Mouse (Mus musculus): Measurements from ENCODE around the gene Dnajc1. TPM values are rescaled to one million over a fixed set of nuclear protein-coding genes. Genes with fewer than 3 reads are reported as not detected.
A peak's percentile ranks its signal among the peaks of the same experiment; 100 is the strongest.

The Dnajc1 gene
- polyA plus RNA-seq, 1 experiment from 2014 or later: 15.5 TPM

- Histone ChIP-seq H3K36me3 (replicated peaks; ENCODE audit: insufficient read depth, low read length) (no peaks in the 10 kb centered on the region), H3K4me3 (ENCODE audit: low read depth, low read length) (peak overlapping the region; percentile 89), H3K4me1 (ENCODE audit: insufficient read depth) (peaks cover 6% of the 10 kb centered on the region; the same call in 1 of the 2 replicates), H3K9ac (replicated peaks) (peak overlapping the region; percentile 85), H3K9me3 (ENCODE audit: low read length) (no peaks in the 10 kb centered on the region), H3K4me2 (ENCODE audit: low read depth, low read length) (peak overlapping the region; percentile 92), H3K27ac (ENCODE audit: low read depth) (peak overlapping the region; percentile 96), H3K27me3 (ENCODE audit: insufficient read depth, low read length) (no peaks in the 10 kb centered on the region)
- under 1% methylated on average over 11 of the region's 11 CpGs for WGBS (ENCODE audit: insufficient replicate concordance)
- ATAC-seq (no peak), DNase-seq (no peak)
- TF ChIP-seq CTCF (IDR thresholded peaks at IDR 0.05; ENCODE audit: low read depth): no peak
- TF ChIP-seq EP300 (IDR thresholded peaks at IDR 0.05; ENCODE audit: low read depth): no peak
Observed at GRCm38 (mm10) chr2:18391861-18392260, 769 bp downstream of the Dnajc1 start.

- no peaks in the 10 kb centered on the region for H3K36me3 ChIP-seq (replicated peaks; ENCODE audit: insufficient read depth, low read length)
- ATAC-seq: no peak
- H3K27me3 ChIP-seq (ENCODE audit: insufficient read depth, low read length): no peaks in the 10 kb centered on the region
- H3K9ac ChIP-seq (replicated peaks): no peak overlapping the region
- no peak overlapping the region for H3K4me3 ChIP-seq (ENCODE audit: low read depth, low read length)
- 78% methylated on average over 1 of the region's 1 CpGs for WGBS (ENCODE audit: insufficient replicate concordance)
- H3K9me3 ChIP-seq (ENCODE audit: low read length): no peaks in the 10 kb centered on the region
- TF ChIP-seq CTCF (IDR thresholded peaks at IDR 0.05; ENCODE audit: low read depth): no peak
- no peak for TF ChIP-seq EP300 (IDR thresholded peaks at IDR 0.05; ENCODE audit: low read depth)
- no peak overlapping the region for H3K4me2 ChIP-seq (ENCODE audit: low read depth, low read length)
- H3K27ac ChIP-seq (ENCODE audit: low read depth): no peak overlapping the region
- peaks cover 6% of the 10 kb centered on the region; the same call in 1 of the 2 replicates for H3K4me1 ChIP-seq (ENCODE audit: insufficient read depth)
- DNase-seq: no peak
Observed at GRCm38 (mm10) chr2:18389631-18390030, 3.0 kb downstream of the Dnajc1 start.

- ATAC-seq (no peak), DNase-seq (no peak)
Observed at GRCm38 (mm10) chr2:18381662-18382061, 11.0 kb downstream of the Dnajc1 start.

GRCm38 (mm10) chr2:18372400-18373182 is 20.0 kb downstream of the Dnajc1 start:
- no peak overlapping the region for H3K4me3 ChIP-seq (ENCODE audit: low read depth, low read length)
- H3K9me3 ChIP-seq (ENCODE audit: low read length): no peaks in the 10 kb centered on the region
- WGBS (ENCODE audit: insufficient replicate concordance): 36% methylated on average over 11 of the region's 11 CpGs
- no peak overlapping the region for H3K4me2 ChIP-seq (ENCODE audit: low read depth, low read length)
- H3K27me3 ChIP-seq (ENCODE audit: insufficient read depth, low read length): no peaks in the 10 kb centered on the region
- no peak overlapping the region for H3K9ac ChIP-seq (replicated peaks)
- peaks cover 12% of the 10 kb centered on the region for H3K4me1 ChIP-seq (ENCODE audit: insufficient read depth)
- H3K27ac ChIP-seq (ENCODE audit: low read depth): no peak overlapping the region
- DNase-seq (no peak), ATAC-seq (no peak)
- no peak for TF ChIP-seq EP300 (IDR thresholded peaks at IDR 0.05; ENCODE audit: low read depth)
- no peak for TF ChIP-seq CTCF (IDR thresholded peaks at IDR 0.05; ENCODE audit: low read depth)
- H3K36me3 ChIP-seq (replicated peaks; ENCODE audit: insufficient read depth, low read length): no peaks in the 10 kb centered on the region

More at GRCm38 (mm10) chr2:18381662-18382061, 11.0 kb downstream of the Dnajc1 start:
- Histone ChIP-seq H3K27ac (ENCODE audit: low read depth) (no peak overlapping the region), H3K9ac (replicated peaks) (no peak overlapping the region), H3K9me3 (ENCODE audit: low read length) (no peaks in the 10 kb centered on the region), H3K27me3 (ENCODE audit: insufficient read depth, low read length) (no peaks in the 10 kb centered on the region), H3K4me1 (ENCODE audit: insufficient read depth) (no peaks in the 10 kb centered on the region), H3K4me2 (ENCODE audit: low read depth, low read length) (no peak overlapping the region), H3K4me3 (ENCODE audit: low read depth, low read length) (no peak overlapping the region), H3K36me3 (replicated peaks; ENCODE audit: insufficient read depth, low read length) (no peaks in the 10 kb centered on the region)
- TF ChIP-seq CTCF (IDR thresholded peaks at IDR 0.05; ENCODE audit: low read depth): no peak
- TF ChIP-seq EP300 (IDR thresholded peaks at IDR 0.05; ENCODE audit: low read depth): no peak

GRCm38 (mm10) chr2:18370794-18371498 is 21.7 kb downstream of the Dnajc1 start:
- H3K36me3 ChIP-seq (replicated peaks; ENCODE audit: insufficient read depth, low read length): no peaks in the 10 kb centered on the region
- H3K4me2 ChIP-seq (ENCODE audit: low read depth, low read length): no peak overlapping the region
- no peak overlapping the region for H3K27ac ChIP-seq (ENCODE audit: low read depth)
- DNase-seq: no peak
- H3K4me3 ChIP-seq (ENCODE audit: low read depth, low read length): no peak overlapping the region
- H3K9me3 ChIP-seq (ENCODE audit: low read length): no peaks in the 10 kb centered on the region
- H3K27me3 ChIP-seq (ENCODE audit: insufficient read depth, low read length): no peaks in the 10 kb centered on the region
- WGBS (ENCODE audit: insufficient replicate concordance): 50% methylated on average over 4 of the region's 4 CpGs
- H3K4me1 ChIP-seq (ENCODE audit: insufficient read depth): peaks cover 12% of the 10 kb centered on the region
- no peak for ATAC-seq
- H3K9ac ChIP-seq (replicated peaks): no peak overlapping the region
- TF ChIP-seq CTCF (IDR thresholded peaks at IDR 0.05; ENCODE audit: low read depth) (no peak), EP300 (IDR thresholded peaks at IDR 0.05; ENCODE audit: low read depth) (no peak)

GRCm38 (mm10) chr2:18364402-18364801 is 28.2 kb downstream of the Dnajc1 start:
- Histone ChIP-seq H3K9ac (replicated peaks) (no peak overlapping the region), H3K36me3 (replicated peaks; ENCODE audit: insufficient read depth, low read length) (no peaks in the 10 kb centered on the region), H3K27ac (ENCODE audit: low read depth) (no peak overlapping the region), H3K4me1 (ENCODE audit: insufficient read depth) (no peaks in the 10 kb centered on the region), H3K9me3 (ENCODE audit: low read length) (no peaks in the 10 kb centered on the region), H3K4me2 (ENCODE audit: low read depth, low read length) (no peak overlapping the region), H3K27me3 (ENCODE audit: insufficient read depth, low read length) (no peaks in the 10 kb centered on the region), H3K4me3 (ENCODE audit: low read depth, low read length) (no peak overlapping the region)
- ATAC-seq (no peak), DNase-seq (no peak)
- TF ChIP-seq EP300 (IDR thresholded peaks at IDR 0.05; ENCODE audit: low read depth) (no peak), CTCF (IDR thresholded peaks at IDR 0.05; ENCODE audit: low read depth) (no peak)
- WGBS (ENCODE audit: insufficient replicate concordance): 66% methylated on average over 1 of the region's 1 CpGs

Measured in liver, postnatal 0 days (tissue).